Mouse (Mus musculus) stomach, postnatal 0 days (tissue): ENCODE results near the gene Wdtc1.

Experiments used
- CTCF ChIP-seq: IDR thresholded peaks from 2 replicates; pipeline ENCODE4 v1.5.1; 2016; ENCODE audit warnings: antibody characterized with exemption, low read depth, mild to moderate bottlenecking, moderate library complexity
- EP300 ChIP-seq: optimal IDR thresholded peaks from 2 replicates; pipeline ENCODE3; 2016; ENCODE audit warnings: antibody characterized with exemption

- TF ChIP-seq EP300 (no peak), CTCF (no peak)
Measured at GRCm38 (mm10) chr4:133302668-133303067, 50.6 kb downstream of the Wdtc1 start.
